Mouse (Mus musculus): Measurements from ENCODE around the gene Ctdspl.

Gene Ctdspl

GRCm38 (mm10) chr9:118926111-118926650 lies at the start of gene Ctdspl:
Gene Ctdspl, plus strand, starts transcription at chr9:118926453.
- peak; percentile 49 for DNase-seq (ENCODE audit: low spot score)

DNA sequence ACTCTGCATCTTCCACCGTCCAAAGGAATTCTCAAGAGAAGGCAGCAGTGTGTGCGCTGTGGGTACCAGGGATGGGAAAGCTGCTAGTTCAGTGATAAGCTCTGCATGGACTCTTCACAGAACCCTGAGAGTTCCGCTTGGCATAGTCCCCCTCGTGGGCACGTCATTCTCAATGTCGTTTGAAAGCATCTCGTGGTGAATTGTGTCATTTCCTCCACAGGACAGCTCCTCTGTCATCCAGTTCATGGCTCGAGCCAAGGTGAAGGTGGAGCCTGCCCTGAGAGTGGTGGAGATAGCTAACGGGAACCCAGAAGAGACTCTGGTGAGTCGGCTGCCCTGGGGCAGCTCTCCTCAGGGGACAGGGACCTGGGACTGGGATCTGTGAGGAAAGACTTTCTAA lies 49.4 kb upstream of the Ctdspl start:
- DNase-seq (ENCODE audit: low spot score), result no peak

GRCm38 (mm10) chr9:118877365-118878008 lies 48.8 kb upstream of the Ctdspl start:
- no peak for DNase-seq (ENCODE audit: low spot score)

DNA sequence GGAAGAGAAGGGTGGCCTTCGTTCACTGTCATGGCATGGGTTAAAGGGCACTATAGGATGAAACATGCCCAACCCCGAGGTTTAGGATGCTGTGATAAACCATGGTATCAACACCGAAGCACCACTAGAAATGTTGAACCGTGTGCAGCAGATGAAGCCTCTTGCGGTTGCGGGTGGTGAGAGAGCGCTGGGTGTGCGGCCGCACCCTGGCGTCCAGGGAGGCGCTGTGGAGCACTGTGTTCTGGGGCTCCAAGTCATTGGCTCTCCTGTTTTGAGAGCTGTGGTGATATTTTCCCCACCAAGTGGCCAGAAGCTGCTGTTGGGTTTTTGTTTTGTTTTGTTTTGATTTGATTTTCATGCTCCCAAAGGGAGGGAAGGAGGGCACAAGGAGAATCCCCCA lies 47.7 kb upstream of the Ctdspl start:
- DNase-seq (ENCODE audit: low spot score), result no peak

DNA sequence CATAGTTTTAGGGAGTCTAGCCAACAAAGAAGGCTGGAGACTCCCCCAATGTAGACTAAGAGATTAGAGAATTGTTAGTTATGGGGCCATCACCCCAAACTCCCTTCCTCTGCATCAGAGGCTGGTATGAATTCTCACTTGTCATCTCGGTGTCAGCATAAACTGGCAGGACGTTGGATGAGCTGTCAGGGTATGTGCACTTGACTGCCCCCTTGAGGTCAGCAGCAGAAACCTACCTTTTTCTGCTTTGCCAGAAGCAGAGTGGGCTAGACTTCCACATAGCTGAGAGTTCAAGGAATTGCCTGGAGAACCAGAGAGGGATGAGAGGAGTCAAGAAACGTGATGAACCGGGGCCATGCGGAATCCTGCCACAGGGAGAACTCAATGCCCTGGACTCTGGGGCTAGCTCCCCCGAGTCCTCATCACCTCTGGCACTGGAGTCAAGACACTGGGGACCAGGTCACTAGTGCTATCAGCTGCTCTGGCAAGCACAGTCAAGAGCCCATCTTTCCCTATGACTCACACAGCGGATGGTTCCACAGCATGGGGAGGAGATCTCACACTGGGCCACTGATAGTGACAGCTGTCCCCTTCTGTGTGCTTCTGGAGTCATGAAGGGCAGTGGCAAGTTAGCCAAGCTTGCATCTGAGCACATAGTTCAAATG lies 44.8 kb upstream of the Ctdspl start:
- peak; percentile 49 for DNase-seq (ENCODE audit: low spot score)

- DNase-seq (ENCODE audit: low spot score), result no peak
Observed at GRCm38 (mm10) chr9:118881946-118882284, 44.3 kb upstream of the Ctdspl start.

- DNase-seq (ENCODE audit: low spot score), result no peak
Observed at GRCm38 (mm10) chr9:118883150-118883549, 43.1 kb upstream of the Ctdspl start.

GRCm38 (mm10) chr9:118885785-118886184 lies 40.5 kb upstream of the Ctdspl start:
- DNase-seq (ENCODE audit: low spot score), result no peak

- no peak for DNase-seq (ENCODE audit: low spot score)
Observed at GRCm38 (mm10) chr9:118887201-118887600, 39.1 kb upstream of the Ctdspl start.

- DNase-seq (ENCODE audit: low spot score), result no peak
Observed at GRCm38 (mm10) chr9:118887734-118888133, 38.5 kb upstream of the Ctdspl start.

- no peak for DNase-seq (ENCODE audit: low spot score)
Observed at GRCm38 (mm10) chr9:118890149-118890548, 36.1 kb upstream of the Ctdspl start.

GRCm38 (mm10) chr9:118890645-118891044 lies 35.6 kb upstream of the Ctdspl start:
- DNase-seq (ENCODE audit: low spot score), result no peak

- DNase-seq (ENCODE audit: low spot score), result no peak
Observed at GRCm38 (mm10) chr9:118891068-118891467, 35.2 kb upstream of the Ctdspl start.

DNA sequence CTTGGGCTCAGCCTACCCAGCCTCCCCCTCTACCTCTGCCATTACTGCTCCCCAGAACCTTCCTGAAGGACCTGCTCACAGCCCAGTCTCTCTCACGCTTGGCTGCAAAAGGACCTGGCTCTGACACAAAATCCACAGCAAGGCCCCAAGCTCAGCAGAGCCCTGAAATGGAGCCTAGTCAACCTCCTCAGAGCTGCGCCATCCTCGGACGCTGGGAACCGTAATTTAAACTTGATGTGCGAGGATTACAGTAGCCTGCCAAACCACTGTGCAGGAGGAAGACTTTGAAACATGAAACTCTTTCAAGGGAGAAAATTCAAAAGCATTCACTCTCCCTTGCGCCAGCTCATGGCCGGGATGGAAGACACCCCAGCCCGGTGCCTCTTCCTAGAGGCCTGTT lies 34.7 kb upstream of the Ctdspl start:
- no peak for DNase-seq (ENCODE audit: low spot score)

DNA sequence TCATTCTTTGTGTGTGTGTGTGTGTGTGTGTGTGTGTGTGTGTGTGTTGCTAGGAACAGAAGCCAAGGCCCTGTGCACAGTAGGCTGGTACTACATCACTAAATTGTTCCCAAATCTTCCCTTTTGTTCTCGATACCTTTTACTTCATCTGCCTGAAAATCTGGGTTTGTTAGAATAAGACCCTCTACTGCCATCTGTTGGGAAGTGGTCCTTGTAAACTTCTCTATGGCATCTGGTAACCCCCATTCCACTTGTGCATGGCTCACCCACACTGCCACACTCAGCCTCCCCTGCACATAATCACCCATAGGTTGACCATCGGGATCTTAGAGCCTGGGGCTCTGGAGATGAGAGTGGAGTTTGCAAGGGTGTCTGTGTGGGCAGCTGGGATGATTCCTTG lies 31.2 kb upstream of the Ctdspl start:
- no peak for DNase-seq (ENCODE audit: low spot score)

DNA sequence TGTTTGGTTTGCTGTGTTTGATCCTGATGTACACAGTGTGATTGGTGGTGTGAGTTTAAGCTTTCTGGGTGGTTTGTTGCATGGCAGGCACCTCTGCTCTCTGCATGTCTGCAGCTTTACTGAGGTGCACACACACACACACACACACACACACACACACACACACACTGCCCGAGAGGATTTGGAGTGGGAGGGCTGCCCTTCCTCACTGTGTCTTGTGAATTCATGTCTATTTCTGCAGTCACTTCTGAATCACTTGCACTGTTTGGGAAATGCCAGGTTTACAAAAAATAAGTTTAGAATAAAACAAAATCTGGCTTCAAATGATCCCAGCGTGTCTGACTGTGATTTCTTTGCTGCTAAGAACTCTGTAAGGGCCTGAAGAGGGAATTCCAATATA lies 25.6 kb upstream of the Ctdspl start:
- no peak for DNase-seq (ENCODE audit: low spot score)

GRCm38 (mm10) chr9:118901917-118902316 lies 24.3 kb upstream of the Ctdspl start:
- DNase-seq (ENCODE audit: low spot score), result no peak

DNA sequence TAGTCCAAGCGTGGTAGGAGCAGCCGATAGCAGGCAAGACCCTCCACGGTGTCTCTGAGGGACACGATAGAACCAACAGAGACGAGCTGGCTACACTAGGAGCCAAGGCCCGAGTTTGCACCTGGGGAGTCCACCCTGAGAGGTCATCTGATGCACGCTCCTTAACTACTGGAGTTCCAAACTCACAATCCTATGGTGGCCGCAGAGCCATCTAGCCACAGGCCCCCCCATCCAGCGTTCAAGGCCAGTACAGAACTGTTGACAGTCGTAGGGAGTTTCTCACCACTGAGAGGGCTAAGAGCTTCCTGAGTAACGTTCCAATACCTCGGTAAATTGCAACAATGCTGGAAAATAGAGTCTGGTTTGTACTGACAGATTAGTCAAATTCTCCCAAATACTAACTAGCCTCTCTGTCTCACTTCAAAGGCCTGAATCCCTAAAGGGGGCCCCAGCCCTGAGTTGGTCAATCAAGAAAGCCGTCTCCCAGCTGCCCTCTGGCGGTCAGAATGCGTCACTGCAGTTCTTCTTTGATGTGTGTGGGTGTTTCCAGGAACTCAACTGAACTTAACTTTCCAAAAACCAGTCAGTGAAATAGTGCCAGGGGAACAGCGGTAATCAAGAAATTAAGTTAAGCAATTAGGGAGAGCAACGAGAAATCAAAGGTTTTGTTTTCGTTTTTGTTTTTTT lies 18.2 kb upstream of the Ctdspl start:
- DNase-seq (ENCODE audit: low spot score), result peak; percentile 91

- no peak for DNase-seq (ENCODE audit: low spot score)
Observed at GRCm38 (mm10) chr9:118913048-118913447, 13.2 kb upstream of the Ctdspl start.

DNA sequence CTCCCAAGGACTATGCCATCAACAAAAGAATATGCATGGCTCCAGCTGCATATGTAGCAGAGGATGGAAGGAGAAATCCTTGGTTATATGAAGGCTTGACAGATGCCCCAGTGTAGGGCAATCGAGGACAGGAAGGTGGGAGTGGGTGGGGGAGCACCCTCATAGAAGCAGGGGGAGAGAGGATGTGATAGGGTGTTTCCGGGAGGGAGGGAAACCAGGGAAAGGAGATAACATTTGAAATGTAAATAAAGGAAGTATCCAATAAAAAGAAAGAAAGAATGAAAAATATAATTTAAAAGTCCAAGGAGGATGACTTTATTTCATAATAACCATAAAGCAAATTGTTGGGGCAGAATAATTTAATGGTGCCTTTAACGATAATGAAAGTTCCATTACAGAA lies 12.6 kb upstream of the Ctdspl start:
- no peak for DNase-seq (ENCODE audit: low spot score)

- DNase-seq (ENCODE audit: low spot score), result no peak
Observed at GRCm38 (mm10) chr9:118914589-118914988, 11.7 kb upstream of the Ctdspl start.

- peak; percentile 65 for DNase-seq (ENCODE audit: low spot score)
Observed at GRCm38 (mm10) chr9:118915290-118915689, 11.0 kb upstream of the Ctdspl start.

DNA sequence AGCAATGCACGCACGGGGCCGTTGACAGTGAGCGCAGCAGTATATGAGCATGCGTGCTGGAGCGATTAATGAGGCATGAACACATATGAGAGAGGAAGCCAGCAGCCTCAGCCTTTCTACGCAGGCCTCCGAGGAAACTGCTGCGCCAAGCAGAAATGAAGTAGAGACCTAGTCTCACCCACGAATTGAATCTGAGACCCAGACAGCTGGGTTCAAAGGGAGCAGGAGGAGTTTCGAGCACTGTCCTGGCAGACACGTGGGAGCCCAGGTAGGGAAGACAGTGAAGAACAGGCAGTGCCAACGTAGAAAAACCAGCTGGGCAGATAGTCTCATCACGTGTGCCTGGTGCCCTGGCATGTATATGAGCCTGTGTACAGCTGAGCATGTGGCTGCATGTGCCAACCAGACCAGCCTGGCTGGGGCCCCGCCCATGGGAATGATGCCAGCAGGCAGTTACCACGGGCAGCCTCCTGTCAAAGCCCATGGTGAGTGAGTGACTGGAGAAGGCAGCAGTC lies 6.5 kb upstream of the Ctdspl start:
- no peak for DNase-seq (ENCODE audit: low spot score)

Data from embryo, embryonic 10 days (tissue).